Mouse (Mus musculus): ENCODE measurements around the gene Rasgrp1.
A peak's percentile ranks its signal among the peaks of the same experiment; 100 is the strongest.

Rasgrp1 gene

GRCm38 (mm10) chr2:117250001-117250510, 92.7 kb downstream of the Rasgrp1 start:
- no peak for DNase-seq (ENCODE audit: low spot score in 2 of 2)

- peak; percentile 89 to 90 for DNase-seq (ENCODE audit: low spot score in 2 of 2)
These were observed 93.4 kb downstream of the Rasgrp1 start, which contains the start of gene Fam98b for GRCm38 (mm10) chr2:117249255-117250000. Gene Fam98b (plus strand): TSS chr2:117249739.

DNA sequence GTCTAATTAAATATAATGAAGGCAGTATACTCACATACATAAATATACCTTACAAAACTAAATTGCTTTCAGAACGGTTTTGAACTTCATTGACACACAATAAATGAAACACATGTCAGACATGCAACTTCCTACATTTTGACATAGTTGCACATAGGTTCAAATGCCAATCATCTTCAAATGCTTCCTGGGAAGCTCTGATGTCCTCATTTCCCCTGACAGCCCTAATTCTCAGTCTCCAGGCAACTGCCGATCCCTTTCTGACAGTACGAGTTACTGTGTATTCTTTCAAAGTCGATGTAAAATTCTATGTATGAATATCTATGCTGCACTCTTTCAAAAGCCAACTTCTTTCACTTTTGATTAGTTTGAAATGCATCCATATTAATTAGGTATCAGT, 100.8 kb downstream of the Rasgrp1 start:
- no peak for DNase-seq (ENCODE audit: low spot score in 2 of 2)

- peak; percentile 57 to 82 for DNase-seq (ENCODE audit: low spot score in 2 of 2)
These were observed 111.5 kb downstream of the Rasgrp1 start for GRCm38 (mm10) chr2:117231257-117231656.

- no peak for DNase-seq (ENCODE audit: low spot score in 2 of 2)
These were observed 112.5 kb downstream of the Rasgrp1 start for GRCm38 (mm10) chr2:117230261-117230660.
